Comparison of ENCODE assay signal across 18 mouse cellular contexts in the genomic region with DNA sequence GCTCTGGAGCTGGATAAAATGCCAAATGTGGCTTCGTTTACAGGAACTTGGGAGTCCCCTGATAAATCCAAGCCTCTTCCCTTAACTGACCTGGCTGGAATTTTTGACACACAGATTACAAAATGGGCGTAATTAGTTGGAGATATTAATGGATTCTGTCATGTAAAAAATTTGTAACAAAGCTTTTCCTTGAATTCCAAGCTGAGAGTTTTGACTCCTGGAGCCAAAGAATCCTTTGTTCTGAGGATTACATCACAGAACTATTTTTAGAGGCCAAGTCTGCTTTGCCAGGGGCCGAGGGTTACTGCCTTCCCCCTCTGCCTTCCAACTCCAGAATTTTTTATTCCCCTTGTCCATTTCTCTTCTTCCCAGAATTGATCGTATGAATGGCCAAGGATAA.
A peak's percentile ranks its signal among the peaks of the same experiment; 100 is the strongest.
DNase-seq lines count a peak whose midpoint lies in the region; ATAC-seq and TF ChIP-seq lines count a peak whose summit lies in the region.
"Had no signal": no experiment of that assay in that cellular context is flagged by ENCODE, and none has a peak within 500 bp of the region (broad histone marks: within the 10 kb centered on the region; RNA-seq: fewer than 3 reads in every experiment).

No protein-coding gene starts in this region.

- intact Hi-C loops in left cerebral cortex, adult 2 months (cut with DNase I) = no loop called here

- H3K9ac ChIP-seq in embryonic facial prominence, embryonic 14.5 days (ENCODE audit: low read depth, low read length) = no peak overlapping the region
- no peak overlapping the region for H3K9ac ChIP-seq in heart, embryonic 12.5 days
- H3K9ac ChIP-seq: embryonic facial prominence, embryonic 13.5 days; forebrain, embryonic 12.5 days; intestine, embryonic 15.5 days; lung, embryonic 15.5 days had no signal

- no peaks in the 10 kb centered on the region for H3K36me3 ChIP-seq in embryonic facial prominence, embryonic 14.5 days (ENCODE audit: control insufficient read depth, insufficient read depth, low read length)
- no peaks in the 10 kb centered on the region for H3K36me3 ChIP-seq in embryonic facial prominence, embryonic 10.5 days (replicated peaks)
- H3K36me3 ChIP-seq in heart, embryonic 12.5 days = no peaks in the 10 kb centered on the region
- H3K36me3 ChIP-seq: embryonic facial prominence, embryonic 13.5 days; forebrain, embryonic 12.5 days; intestine, embryonic 15.5 days; lung, embryonic 15.5 days had no signal

- no peaks in the 10 kb centered on the region for H3K9me3 ChIP-seq in embryonic facial prominence, embryonic 14.5 days (ENCODE audit: control insufficient read depth, low read length)
- no peaks in the 10 kb centered on the region for H3K9me3 ChIP-seq in embryonic facial prominence, embryonic 10.5 days
- H3K9me3 ChIP-seq in heart, embryonic 12.5 days (replicated peaks) = no peaks in the 10 kb centered on the region
- H3K9me3 ChIP-seq: embryonic facial prominence, embryonic 13.5 days; forebrain, embryonic 12.5 days; intestine, embryonic 15.5 days; lung, embryonic 15.5 days had no signal

- WGBS in embryonic facial prominence, embryonic 14.5 days = 49% methylated on average over 4 of the region's 4 CpGs
- 59% methylated on average over 4 of the region's 4 CpGs for WGBS in embryonic facial prominence, embryonic 10.5 days
- 24% methylated on average over 4 of the region's 4 CpGs for WGBS in heart, embryonic 12.5 days

- no peak overlapping the region for H3K27ac ChIP-seq in embryonic facial prominence, embryonic 14.5 days (replicated peaks; ENCODE audit: low read depth, low read length)
- no peak overlapping the region for H3K27ac ChIP-seq in embryonic facial prominence, embryonic 10.5 days (replicated peaks)
- peak overlapping the region; percentile 49 for H3K27ac ChIP-seq in heart, embryonic 12.5 days (ENCODE audit: poor library complexity, severe bottlenecking)
- no peak overlapping the region for H3K27ac ChIP-seq in left cerebral cortex, adult 2 months
- H3K27ac ChIP-seq: embryonic facial prominence, embryonic 13.5 days; forebrain, embryonic 12.5 days; intestine, embryonic 15.5 days; lung, embryonic 15.5 days had no signal

- no peak overlapping the region for H3K4me2 ChIP-seq in embryonic facial prominence, embryonic 14.5 days (ENCODE audit: low read depth, low read length)
- no peak overlapping the region for H3K4me2 ChIP-seq in heart, embryonic 12.5 days
- H3K4me2 ChIP-seq: embryonic facial prominence, embryonic 13.5 days; forebrain, embryonic 12.5 days; intestine, embryonic 15.5 days; lung, embryonic 15.5 days; midbrain, embryonic 11.5 days had no signal

- ATAC-seq in embryonic facial prominence, embryonic 14.5 days (ENCODE audit: low read depth) = no peak
- ATAC-seq in heart, embryonic 12.5 days (ENCODE audit: insufficient number of reproducible peaks, low FRiP score) = no peak
- no peak for ATAC-seq in granulocyte monocyte progenitor cell, adult 5-6 weeks (replicated peaks; ENCODE audit: poor library complexity, severe bottlenecking)
- ATAC-seq: intestine, embryonic 15.5 days had no signal

- peak; percentile 53 for DNase-seq in embryonic facial prominence, embryonic 14.5 days (ENCODE audit: low spot score)
- DNase-seq in embryonic facial prominence, embryonic 10.5 days (ENCODE audit: low spot score) = no peak
- DNase-seq in 3T3-L1 (ENCODE audit: low read depth, low spot score) = peak; percentile 15
- DNase-seq in lung, postnatal 10 days = peak; percentile 25
- DNase-seq in thymus, postnatal 0 days (ENCODE audit: low spot score) = no peak
- no peak for DNase-seq in left cerebral cortex, adult 2 months (ENCODE audit: extremely low spot score in 1 of 2, low spot score in 2 of 2)
- DNase-seq: adrenal gland, postnatal 25 days; kidney, postnatal 10 days; layer of hippocampus, postnatal 36 days; liver; right cerebral cortex, postnatal 4 days had no signal

- no peaks in the 10 kb centered on the region for H3K27me3 ChIP-seq in embryonic facial prominence, embryonic 14.5 days (replicated peaks; ENCODE audit: control insufficient read depth, insufficient read depth, low read length)
- no peaks in the 10 kb centered on the region for H3K27me3 ChIP-seq in embryonic facial prominence, embryonic 10.5 days (replicated peaks; ENCODE audit: low read depth, poor library complexity, severe bottlenecking)
- H3K27me3 ChIP-seq in heart, embryonic 12.5 days (replicated peaks) = no peaks in the 10 kb centered on the region
- H3K27me3 ChIP-seq: embryonic facial prominence, embryonic 13.5 days; forebrain, embryonic 12.5 days; intestine, embryonic 15.5 days; lung, embryonic 15.5 days had no signal

- no peak for TF ChIP-seq CTCF in left cerebral cortex, adult 2 months (IDR thresholded peaks at IDR 0.05)

- H3K4me1 ChIP-seq in embryonic facial prominence, embryonic 14.5 days (ENCODE audit: control insufficient read depth, insufficient read depth, low read length) = peaks cover 4% of the 10 kb centered on the region; the same call in 1 of the 2 replicates
- peaks cover 24% of the 10 kb centered on the region for H3K4me1 ChIP-seq in embryonic facial prominence, embryonic 10.5 days
- peaks cover 31% of the 10 kb centered on the region for H3K4me1 ChIP-seq in heart, embryonic 12.5 days (replicated peaks)

- H3K4me3 ChIP-seq in embryonic facial prominence, embryonic 14.5 days (ENCODE audit: low read depth, low read length) = no peak overlapping the region
- H3K4me3 ChIP-seq in embryonic facial prominence, embryonic 10.5 days = no peak overlapping the region
- H3K4me3 ChIP-seq in heart, embryonic 12.5 days = no peak overlapping the region
- H3K4me3 ChIP-seq in left cerebral cortex, adult 2 months = no peak overlapping the region
- H3K4me3 ChIP-seq: embryonic facial prominence, embryonic 13.5 days; forebrain, embryonic 12.5 days; intestine, embryonic 15.5 days; lung, embryonic 15.5 days had no signal

Comparison
In these comparisons a context has a peak if more than half of its experiments do, and no peak if none do; other contexts are left out.
1. DNase-seq: peak in embryonic facial prominence, embryonic 14.5 days (single experiment), 3T3-L1 (single experiment) and lung, postnatal 10 days (single experiment); none in embryonic facial prominence, embryonic 10.5 days (single experiment), thymus, postnatal 0 days (single experiment) and left cerebral cortex, adult 2 months (0 of 2).